Mouse (Mus musculus): ENCODE measurements around the gene Phlda2.
A peak's percentile ranks its signal among the peaks of the same experiment; 100 is the strongest.
"Not testable (repeated sequence)": the region's sequence is repeated elsewhere in the genome, so short reads cannot be mapped to it uniquely, and the experiment has no call there.

Phlda2 gene

GRCm38 (mm10) chr7:143502418-143503200 lies at the start of gene Phlda2:
TSS of gene Phlda2 (minus strand) at chr7:143503150.
- no peak for DNase-seq (ENCODE audit: low spot score)

- DNase-seq (ENCODE audit: low spot score): no peak
Observed at GRCm38 (mm10) chr7:143549588-143550220, 46.8 kb upstream of the Phlda2 start.

- peak; percentile 100 for DNase-seq (ENCODE audit: low spot score)
Observed at GRCm38 (mm10) chr7:143548976-143549457, 46.1 kb upstream of the Phlda2 start, which contains the start of gene Nap1l4. TSS of gene Nap1l4 (minus strand) at chr7:143549106.

- peak; percentile 72 for DNase-seq (ENCODE audit: low spot score)
Observed at GRCm38 (mm10) chr7:143548231-143548961, 45.4 kb upstream of the Phlda2 start.

- DNase-seq (ENCODE audit: low spot score): no peak
Observed at GRCm38 (mm10) chr7:143546554-143546953, 43.6 kb upstream of the Phlda2 start.

- DNase-seq (ENCODE audit: low spot score): peak; percentile 74
Observed at GRCm38 (mm10) chr7:143544368-143544767, 41.4 kb upstream of the Phlda2 start.

GRCm38 (mm10) chr7:143538671-143539070 lies 35.7 kb upstream of the Phlda2 start:
- no peak for DNase-seq (ENCODE audit: low spot score)

- DNase-seq (ENCODE audit: low spot score): not testable (repeated sequence)
Observed at GRCm38 (mm10) chr7:143538229-143538628, 35.3 kb upstream of the Phlda2 start.

- no peak for DNase-seq (ENCODE audit: low spot score)
Observed at GRCm38 (mm10) chr7:143536251-143536650, 33.3 kb upstream of the Phlda2 start.

- DNase-seq (ENCODE audit: low spot score): no peak
Observed at GRCm38 (mm10) chr7:143533284-143533683, 30.3 kb upstream of the Phlda2 start.

GRCm38 (mm10) chr7:143532410-143532809 lies 29.5 kb upstream of the Phlda2 start:
- DNase-seq (ENCODE audit: low spot score): no peak

GRCm38 (mm10) chr7:143519333-143519732 lies 16.4 kb upstream of the Phlda2 start:
- DNase-seq (ENCODE audit: low spot score): no peak

GRCm38 (mm10) chr7:143514416-143514768 lies 11.4 kb upstream of the Phlda2 start:
- no peak for DNase-seq (ENCODE audit: low spot score)

GRCm38 (mm10) chr7:143513763-143514415 lies 10.9 kb upstream of the Phlda2 start:
- no peak for DNase-seq (ENCODE audit: low spot score)

GRCm38 (mm10) chr7:143511335-143511712 lies 8.4 kb upstream of the Phlda2 start:
- DNase-seq (ENCODE audit: low spot score): no peak

GRCm38 (mm10) chr7:143510593-143511334 lies 7.8 kb upstream of the Phlda2 start:
- no peak for DNase-seq (ENCODE audit: low spot score)

- DNase-seq (ENCODE audit: low spot score): no peak
Observed at GRCm38 (mm10) chr7:143509566-143509965, 6.6 kb upstream of the Phlda2 start.

GRCm38 (mm10) chr7:143506675-143507074 lies 3.7 kb upstream of the Phlda2 start:
- DNase-seq (ENCODE audit: low spot score): peak; percentile 70

- DNase-seq (ENCODE audit: low spot score): no peak
Observed at GRCm38 (mm10) chr7:143506271-143506670, 3.3 kb upstream of the Phlda2 start.

- DNase-seq (ENCODE audit: low spot score): peak; percentile 78
Observed at GRCm38 (mm10) chr7:143505823-143506222, 2.9 kb upstream of the Phlda2 start.

- no peak for DNase-seq (ENCODE audit: low spot score)
Observed at GRCm38 (mm10) chr7:143505411-143505810, 2.5 kb upstream of the Phlda2 start.

All from retina, embryonic 14.5 days (tissue).